Mouse (Mus musculus) C2C12 (cell line): ENCODE results near the gene Lcn12. TPM values are rescaled to one million over a fixed set of nuclear protein-coding genes. Genes with fewer than 3 reads are reported as not detected.

Experiments used
- H3K27me3 ChIP-seq: one replicate; pipeline ENCODE4 v1.6.1; 2011; ENCODE audit not compliant: control insufficient read depth, insufficient read depth, insufficient read length
- H3K36me3 ChIP-seq: one replicate; pipeline ENCODE4 v1.6.1; 2011; ENCODE audit not compliant: control insufficient read depth, insufficient read depth
- H3K4me3 ChIP-seq: one replicate; pipeline ENCODE4 v1.5.1; 2011; ENCODE audit warnings: mild to moderate bottlenecking, control low read depth; ENCODE audit not compliant: poor library complexity, insufficient read depth, severe bottlenecking
- H3K79me2 ChIP-seq: one replicate; pipeline ENCODE4 v1.6.1; 2011; ENCODE audit not compliant: control insufficient read depth, insufficient read depth
- H3K79me3 ChIP-seq: one replicate; pipeline ENCODE4 v1.6.1; 2011; ENCODE audit warnings: low read depth, control low read depth
- H3ac ChIP-seq: one replicate; pipeline ENCODE3; 2011; ENCODE audit warnings: low read depth; ENCODE audit not compliant: control insufficient read depth, insufficient read length
- CEBPB ChIP-seq: IDR thresholded peaks from one replicate; pipeline ENCODE4 v1.6.1; 2011; ENCODE audit warnings: low read depth, mild to moderate bottlenecking, control low read depth, moderate library complexity
- CTCF ChIP-seq: IDR thresholded peaks from one replicate; pipeline ENCODE4 v1.5.1; 2011; ENCODE audit not compliant: control insufficient read depth, insufficient read depth, insufficient read length
- FOSL1 ChIP-seq: IDR thresholded peaks from one replicate; pipeline ENCODE4 v1.8.0; 2011; ENCODE audit warnings: mild to moderate bottlenecking, low read length; ENCODE audit not compliant: poor library complexity, insufficient read depth, severe bottlenecking
- MAX ChIP-seq: IDR thresholded peaks from one replicate; pipeline ENCODE4 v1.6.1; 2011; ENCODE audit warnings: mild to moderate bottlenecking, control low read depth
- MYOD1 ChIP-seq: IDR thresholded peaks from one replicate; pipeline ENCODE4 v1.6.1; 2011; ENCODE audit warnings: low read depth; ENCODE audit not compliant: control insufficient read depth, insufficient read length
- MYOG ChIP-seq: IDR thresholded peaks from one replicate; pipeline ENCODE4 v1.6.1; 2011; ENCODE audit not compliant: control insufficient read depth, insufficient read length; ENCODE audit errors: extremely low read depth
- USF1 ChIP-seq: IDR thresholded peaks from one replicate; pipeline ENCODE4 v1.6.1; 2011; ENCODE audit warnings: low read depth, mild to moderate bottlenecking, control low read depth, moderate library complexity
- microRNA-seq: library from miRNA; unstranded; fragments of <30 nt; microRNA quantifications from one replicate; pipeline ENCODE4, GENCODE M21; 2019; ENCODE audit warnings: borderline microRNAs expressed
- polyA plus RNA-seq: library from polyadenylated mRNA; unstranded; fragments of >200 nt; fragmentation: generic; extraction: Trizol; gene quantifications from one replicate; pipeline ENCODE4 v1.2.1, GENCODE M21; 2012; ENCODE audit warnings: missing spikeins

Gene Lcn12
- polyA plus RNA-seq, 1 experiment, result not detected

DNA sequence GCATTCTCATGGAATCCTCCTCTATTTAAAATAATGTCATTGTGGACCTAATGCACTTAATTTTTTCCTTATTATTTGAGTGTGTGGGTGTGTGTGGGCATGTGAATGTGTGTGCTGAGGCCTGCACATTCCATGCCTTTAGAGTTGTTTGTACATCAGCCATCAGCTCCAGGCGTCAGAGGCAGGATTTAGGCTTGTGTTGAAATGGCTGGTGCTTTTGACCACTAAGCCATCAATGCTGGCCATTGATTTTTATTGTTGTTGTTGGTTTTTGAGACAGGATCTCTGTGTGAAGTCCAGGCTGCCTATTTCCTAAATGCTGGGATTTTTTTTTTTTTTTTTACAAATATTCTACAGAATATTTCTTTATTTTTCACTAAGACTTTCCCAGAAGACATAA lies 40.8 kb downstream of the Lcn12 start:
- TF ChIP-seq MAX (no peak), MYOD1 (no peak), MYOG (no peak), FOSL1 (no peak), USF1 (no peak), CEBPB (no peak), CTCF (no peak)
- Histone ChIP-seq H3K79me2 (no peaks in the 10 kb centered on the region), H3K4me3 (no peak overlapping the region), H3K36me3 (no peaks in the 10 kb centered on the region), H3K79me3 (no peaks in the 10 kb centered on the region), H3ac (no peak overlapping the region), H3K27me3 (no peaks in the 10 kb centered on the region)

GRCm38 (mm10) chr2:25450853-25451647 lies 42.7 kb downstream of the Lcn12 start:
- no peaks in the 10 kb centered on the region for H3K27me3 ChIP-seq
- no peaks in the 10 kb centered on the region for H3K79me2 ChIP-seq
- H3K4me3 ChIP-seq, result no peak overlapping the region
- H3K79me3 ChIP-seq, result no peaks in the 10 kb centered on the region
- TF ChIP-seq CTCF (no peak), USF1 (no peak), MAX (no peak), MYOG (no peak), MYOD1 (no peak), FOSL1 (no peak), CEBPB (no peak)
- H3ac ChIP-seq, result no peak overlapping the region
- no peaks in the 10 kb centered on the region for H3K36me3 ChIP-seq

- Histone ChIP-seq H3ac (no peak overlapping the region), H3K79me3 (no peaks in the 10 kb centered on the region), H3K27me3 (no peaks in the 10 kb centered on the region), H3K4me3 (no peak overlapping the region), H3K79me2 (no peaks in the 10 kb centered on the region), H3K36me3 (no peaks in the 10 kb centered on the region)
- TF ChIP-seq MYOG, result no peak
- TF ChIP-seq MYOD1, result no peak
- TF ChIP-seq USF1, result no peak
- no peak for TF ChIP-seq CTCF
- no peak for TF ChIP-seq CEBPB
- no peak for TF ChIP-seq FOSL1
- no peak for TF ChIP-seq MAX
Measured at GRCm38 (mm10) chr2:25442682-25443081, 51.0 kb downstream of the Lcn12 start.

DNA sequence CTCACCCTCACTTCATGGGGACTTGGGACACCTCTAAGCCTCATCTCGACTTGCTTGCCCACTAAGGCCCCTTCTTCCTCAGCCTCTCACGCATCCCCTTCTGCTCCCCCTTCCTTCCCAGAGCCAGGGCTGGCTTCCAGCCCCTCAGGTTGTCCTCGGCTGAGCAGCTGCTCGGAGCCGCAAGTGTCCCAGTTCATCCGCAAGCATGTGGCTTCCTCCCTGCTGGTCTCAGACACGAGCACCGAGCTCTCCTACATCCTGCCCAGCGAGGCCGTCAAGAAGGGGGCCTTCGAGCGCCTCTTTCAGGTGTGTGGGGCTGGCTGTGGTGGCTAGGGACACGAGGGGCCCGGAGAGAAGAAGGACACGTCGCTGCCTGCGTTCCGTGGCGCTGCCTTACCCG lies 52.6 kb downstream of the Lcn12 start:
- no peak overlapping the region for H3ac ChIP-seq
- no peaks in the 10 kb centered on the region for H3K79me2 ChIP-seq
- H3K79me3 ChIP-seq, result no peaks in the 10 kb centered on the region
- TF ChIP-seq MYOG (no peak), CEBPB (no peak), MAX (no peak), USF1 (no peak), CTCF (no peak), FOSL1 (no peak), MYOD1 (no peak)
- H3K27me3 ChIP-seq, result no peaks in the 10 kb centered on the region
- H3K36me3 ChIP-seq, result no peaks in the 10 kb centered on the region
- H3K4me3 ChIP-seq, result no peak overlapping the region

Small RNA genes lying within 50 kb of the gene (microRNA-seq; reads per million reads assigned to microRNA genes)
- not detected for gene Mir3087

Other genes starting within 250 kb of the Lcn12 start
- gene AL732309.1, start 247.0 kb downstream of the Lcn12 start, polyA plus RNA-seq, result 3.9 TPM
- gene Tmem203, start 238.5 kb downstream of the Lcn12 start, polyA plus RNA-seq, result 28.5 TPM
- 7.4 TPM for gene Tprn, start 231.3 kb downstream of the Lcn12 start, polyA plus RNA-seq
- 143 TPM for gene Ssna1, start 221.5 kb downstream of the Lcn12 start, polyA plus RNA-seq
- 89.4 TPM for gene Anapc2, start 221.4 kb downstream of the Lcn12 start, polyA plus RNA-seq
- gene Tmem210, start 205.8 kb downstream of the Lcn12 start, polyA plus RNA-seq, result not detected
- not detected for gene Lrrc26, start 204.0 kb downstream of the Lcn12 start, polyA plus RNA-seq
- gene Grin1, start 174.7 kb downstream of the Lcn12 start, polyA plus RNA-seq, result 0.02 TPM
- gene Man1b1, start 161.6 kb downstream of the Lcn12 start, polyA plus RNA-seq, result 38.0 TPM
- 22.4 TPM for gene Dpp7, start 137.6 kb downstream of the Lcn12 start, polyA plus RNA-seq
- 96.6 TPM for gene Uap1l1, start 128.2 kb downstream of the Lcn12 start, polyA plus RNA-seq
- 25.8 TPM for gene Sapcd2, start 121.6 kb downstream of the Lcn12 start, polyA plus RNA-seq
- gene Entpd2, start 98.0 kb downstream of the Lcn12 start, polyA plus RNA-seq, result not detected
- 79.9 TPM for gene Npdc1, start 94.6 kb downstream of the Lcn12 start, polyA plus RNA-seq
- gene Fut7, start 70.6 kb downstream of the Lcn12 start, polyA plus RNA-seq, result 0.08 TPM
- gene Abca2, start 65.2 kb downstream of the Lcn12 start, polyA plus RNA-seq, result 4.2 TPM
- gene Clic3, start 37.1 kb downstream of the Lcn12 start, polyA plus RNA-seq, result 0.15 TPM
- gene Paxx, start 32.8 kb downstream of the Lcn12 start, polyA plus RNA-seq, result 12.3 TPM
- gene Ptgds, start 23.9 kb downstream of the Lcn12 start, polyA plus RNA-seq, result not detected
- 35.8 TPM for gene Fbxw5, start 6.8 kb upstream of the Lcn12 start, polyA plus RNA-seq
- gene C8g, start 7.8 kb upstream of the Lcn12 start, polyA plus RNA-seq, result 0.32 TPM
- gene Traf2, start 53.0 kb upstream of the Lcn12 start, polyA plus RNA-seq, result 28.8 TPM
- gene Edf1, start 63.9 kb upstream of the Lcn12 start, polyA plus RNA-seq, result 340 TPM
- gene Mamdc4, start 80.9 kb upstream of the Lcn12 start, polyA plus RNA-seq, result 5.7 TPM
- 94.2 TPM for gene Phpt1, start 81.3 kb upstream of the Lcn12 start, polyA plus RNA-seq
- 0.29 TPM for gene Ajm1, start 87.8 kb upstream of the Lcn12 start, polyA plus RNA-seq
- 58.9 TPM for gene Rabl6, start 114.6 kb upstream of the Lcn12 start, polyA plus RNA-seq
- 0.15 TPM for gene Ccdc183, start 123.8 kb upstream of the Lcn12 start, polyA plus RNA-seq
- 12.9 TPM for gene Tmem141, start 128.1 kb upstream of the Lcn12 start, polyA plus RNA-seq
- 0.14 TPM for gene Fcna, start 134.1 kb upstream of the Lcn12 start, polyA plus RNA-seq
- not detected for gene Lcn8, start 159.2 kb upstream of the Lcn12 start, polyA plus RNA-seq
- not detected for gene Lcn5, start 164.0 kb upstream of the Lcn12 start, polyA plus RNA-seq
- gene Lcn6, start 182.9 kb upstream of the Lcn12 start, polyA plus RNA-seq, result not detected
- not detected for gene Lcn10, start 188.8 kb upstream of the Lcn12 start, polyA plus RNA-seq
- gene Obp2a, start 206.1 kb upstream of the Lcn12 start, polyA plus RNA-seq, result not detected
- gene Bmyc, start 212.8 kb upstream of the Lcn12 start, polyA plus RNA-seq, result 1.0 TPM
- gene Obp2b, start 243.1 kb upstream of the Lcn12 start, polyA plus RNA-seq, result not detected